Mouse (Mus musculus): ENCODE measurements around the gene Mesp2. TPM values are rescaled to one million over a fixed set of nuclear protein-coding genes. Genes with fewer than 3 reads are reported as not detected.

The Mesp2 gene
- 0.09 and 0.26 TPM in 2 replicates for polyA plus RNA-seq (2015; fragmentation: Nextera tagmentation; extraction: Ambion mirVana)

DNA sequence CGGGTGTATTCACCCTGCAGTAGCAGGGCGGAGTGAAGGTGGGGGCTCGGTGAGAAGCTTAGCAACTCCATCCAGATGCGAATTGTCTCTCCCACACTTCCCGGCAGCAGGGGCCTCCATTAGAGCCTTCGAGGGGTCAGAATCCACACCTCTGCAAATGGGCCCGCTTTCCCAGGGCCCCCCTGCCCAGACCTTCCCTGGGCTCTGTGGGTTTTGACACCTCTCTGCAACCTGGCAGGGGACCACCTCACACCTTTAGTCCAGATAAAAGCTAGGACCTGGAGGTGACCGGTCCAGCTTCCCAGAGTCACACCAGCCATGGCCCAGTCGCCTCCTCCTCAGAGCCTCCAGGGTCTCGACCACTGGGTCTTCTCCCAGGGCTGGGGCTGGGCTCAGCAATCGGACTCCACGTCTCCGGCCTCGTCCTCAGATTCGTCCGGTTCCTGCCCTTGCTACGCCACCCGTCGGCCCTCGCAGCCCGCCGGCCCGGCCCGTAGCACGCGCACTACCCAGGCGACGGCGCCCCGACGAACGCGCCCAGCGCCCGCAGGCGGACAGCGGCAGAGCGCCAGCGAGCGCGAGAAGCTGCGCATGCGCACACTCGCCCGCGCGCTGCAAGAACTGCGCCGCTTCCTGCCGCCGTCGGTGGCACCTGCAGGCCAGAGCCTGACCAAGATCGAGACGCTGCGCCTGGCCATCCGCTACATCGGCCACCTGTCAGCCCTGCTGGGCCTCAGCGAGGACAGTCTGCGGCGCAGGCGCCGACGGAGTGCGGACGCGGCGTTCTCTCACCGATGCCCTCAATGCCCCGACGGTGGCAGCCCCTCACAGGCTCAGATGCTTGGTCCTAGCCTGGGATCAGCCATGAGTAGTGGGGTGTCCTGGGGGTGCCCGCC lies at the start of gene Mesp2:
Mesp2 (plus strand) TSS at position 117 of the 896 bp plus-strand sequence.

DNA sequence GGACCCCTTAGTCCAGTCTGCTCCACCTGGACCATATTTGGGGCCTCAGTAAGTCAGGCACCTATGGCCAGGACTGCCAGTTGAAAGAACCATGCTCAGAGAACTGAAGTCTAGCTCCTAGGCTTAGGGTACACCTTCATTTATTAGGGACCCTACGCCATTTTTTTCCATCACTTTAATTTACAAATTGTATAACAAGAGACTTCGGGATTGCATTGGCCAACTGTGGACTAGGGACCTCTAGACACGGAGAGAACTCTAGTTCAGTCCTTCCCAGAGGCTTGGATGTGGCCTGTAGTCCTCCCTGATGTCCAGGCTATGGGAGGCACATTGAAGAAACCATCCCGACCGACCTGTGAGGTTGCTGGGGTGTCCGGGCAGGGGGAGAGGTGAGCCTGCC lies 16.8 kb upstream of the Mesp2 start, which contains the start of gene Mesp1:
Mesp1 (minus strand) TSS at position 101 of the 400 bp plus-strand sequence.

GRCm38 (mm10) chr7:79860811-79861210 lies 50.3 kb downstream of the Mesp2 start, which contains the start of gene Anpep:
TSS of gene Anpep (minus strand) at chr7:79861059.

Other genes starting within 250 kb of the Mesp2 start
- gene Rhcg, start 193.1 kb upstream of the Mesp2 start, polyA plus RNA-seq (2015; fragmentation: Nextera tagmentation; extraction: Ambion mirVana): not detected in 2 replicates
- gene Ticrr, start 150.5 kb upstream of the Mesp2 start, polyA plus RNA-seq (2015; fragmentation: Nextera tagmentation; extraction: Ambion mirVana): 1.1 and 1.4 TPM in 2 replicates
- gene Kif7, start 95.0 kb upstream of the Mesp2 start, polyA plus RNA-seq (2015; fragmentation: Nextera tagmentation; extraction: Ambion mirVana): 1.1 and 1.3 TPM in 2 replicates
- gene Plin1, start 77.8 kb upstream of the Mesp2 start, polyA plus RNA-seq (2015; fragmentation: Nextera tagmentation; extraction: Ambion mirVana): 17.4 and 87.9 TPM in 2 replicates
- 5.7 and 14.5 TPM in 2 replicates for gene Pex11a, start 67.6 kb upstream of the Mesp2 start, polyA plus RNA-seq (2015; fragmentation: Nextera tagmentation; extraction: Ambion mirVana)
- gene Wdr93, start 67.6 kb upstream of the Mesp2 start, polyA plus RNA-seq (2015; fragmentation: Nextera tagmentation; extraction: Ambion mirVana): 0.24 and 2.3 TPM in 2 replicates
- gene Mesp1, start 16.9 kb upstream of the Mesp2 start, polyA plus RNA-seq (2015; fragmentation: Nextera tagmentation; extraction: Ambion mirVana): not detected in 2 replicates
- 13.2 and 15.1 TPM in 2 replicates for gene Anpep, start 50.3 kb downstream of the Mesp2 start, polyA plus RNA-seq (2015; fragmentation: Nextera tagmentation; extraction: Ambion mirVana)
- 15.7 and 19.5 TPM in 2 replicates for gene Ap3s2, start 109.9 kb downstream of the Mesp2 start, polyA plus RNA-seq (2015; fragmentation: Nextera tagmentation; extraction: Ambion mirVana)
- gene Arpin, start 124.6 kb downstream of the Mesp2 start, polyA plus RNA-seq (2015; fragmentation: Nextera tagmentation; extraction: Ambion mirVana): 8.4 and 10.5 TPM in 2 replicates
- 4.6 and 6.2 TPM in 2 replicates for gene Zfp710, start 214.1 kb downstream of the Mesp2 start, polyA plus RNA-seq (2015; fragmentation: Nextera tagmentation; extraction: Ambion mirVana)